Mouse (Mus musculus) heart, embryonic 11.5 days (tissue): Measurements from ENCODE around the gene Tpi1. TPM values are rescaled to one million over a fixed set of nuclear protein-coding genes. Genes with fewer than 3 reads are reported as not detected.

Experiments
- ATAC-seq: fragments of 200-750 bp; cut with Nextera tagmentation; replicated peaks from 2 replicates; pipeline ENCODE4 v1.8.0; 2017; ENCODE audit warnings: moderate library complexity; ENCODE audit not compliant: insufficient number of reproducible peaks, low FRiP score, low TSS enrichment
- H3K27ac ChIP-seq: fragments of 300-500 bp; sonication (generic); 2 replicates; pipeline ENCODE4 v1.5.1; 2014; ENCODE audit warnings: mild to moderate bottlenecking, low read depth, low read length
- H3K27me3 ChIP-seq: fragments of 300-500 bp; sonication (generic); 2 replicates; pipeline ENCODE4 v1.6.1; 2014; ENCODE audit warnings: mild to moderate bottlenecking, low read length, mixed read lengths; ENCODE audit not compliant: control insufficient read depth, insufficient read depth
- H3K36me3 ChIP-seq: fragments of 300-500 bp; sonication (generic); 2 replicates; pipeline ENCODE4 v1.6.1; 2014; ENCODE audit warnings: mild to moderate bottlenecking, low read length, moderate library complexity, mixed read lengths; ENCODE audit not compliant: control insufficient read depth, insufficient read depth
- H3K4me1 ChIP-seq: fragments of 300-500 bp; sonication (generic); 2 replicates; pipeline ENCODE4 v1.6.1; 2014; ENCODE audit warnings: low read length; ENCODE audit not compliant: control insufficient read depth, insufficient read depth
- H3K4me2 ChIP-seq: fragments of 300-500 bp; sonication (generic); 2 replicates; pipeline ENCODE4 v1.6.1; 2014; ENCODE audit warnings: mild to moderate bottlenecking, moderate library complexity
- H3K4me3 ChIP-seq: fragments of 300-500 bp; sonication (generic); 2 replicates; pipeline ENCODE4 v1.5.1; 2014; ENCODE audit warnings: low read depth, low read length
- H3K9ac ChIP-seq: fragments of 300-500 bp; sonication (generic); 2 replicates; pipeline ENCODE4 v1.6.1; 2014; ENCODE audit warnings: mild to moderate bottlenecking, low read depth, low read length, moderate library complexity
- H3K9me3 ChIP-seq: fragments of 300-500 bp; sonication (generic); replicated peaks from 2 replicates; pipeline ENCODE4 v1.6.1; 2016; ENCODE audit warnings: low read length; ENCODE audit not compliant: control insufficient read depth
- WGBS: fragments of 180-500 bp; shearing (Covaris S2); extraction: QIAGEN DNeasy Blood & Tissue Kit; methylation state at CpG from one replicate; pipeline ENCODE4 v1.1.7; 2014; ENCODE audit not compliant: insufficient replicate concordance; 5-methylcytosine and 5-hydroxymethylcytosine counted together
- polyA plus RNA-seq: library from polyadenylated mRNA; unstranded; fragments of >200 nt; fragmentation: Nextera tagmentation; extraction: Ambion mirVana; gene quantifications from 2 replicates; pipeline ENCODE4 v1.2.1, GENCODE M21; 2014

The Tpi1 gene
- 1,419 and 1,543 TPM in 2 replicates for polyA plus RNA-seq

GRCm38 (mm10) chr6:124813933-124814332, at the start of gene Tpi1:
Gene Tpi1 (minus strand): TSS chr6:124814296.
- peaks cover 35% of the 10 kb centered on the region for H3K36me3 ChIP-seq
- no peaks in the 10 kb centered on the region for H3K27me3 ChIP-seq
- WGBS = 0% methylated on average over 22 of the region's 22 CpGs

GRCm38 (mm10) chr6:124863125-124863657, 49.1 kb upstream of the Tpi1 start:
- WGBS = 0% methylated on average over 16 of the region's 16 CpGs
- no peak for ATAC-seq
- H3K4me2 ChIP-seq = peak overlapping the region; percentile 89
- H3K9ac ChIP-seq = peak overlapping the region; percentile 77
- H3K4me1 ChIP-seq = peaks cover 17% of the 10 kb centered on the region
- H3K4me3 ChIP-seq = peak overlapping the region; percentile 53
- peaks cover 27% of the 10 kb centered on the region for H3K27me3 ChIP-seq
- no peak overlapping the region for H3K27ac ChIP-seq
- no peaks in the 10 kb centered on the region for H3K9me3 ChIP-seq
- H3K36me3 ChIP-seq = no peaks in the 10 kb centered on the region

More at GRCm38 (mm10) chr6:124813933-124814332, at the start of gene Tpi1:
- Histone ChIP-seq H3K4me2 (peak within 1 kb of the TSS; percentile 90), H3K4me3 (peak within 1 kb of the TSS; percentile 90), H3K27ac (peak within 1 kb of the TSS; percentile 98), H3K4me1 (peaks cover 28% of the 10 kb centered on the region), H3K9ac (peak within 1 kb of the TSS; percentile 98), H3K9me3 (no peaks in the 10 kb centered on the region)
- ATAC-seq = peak; percentile 83

- H3K27ac ChIP-seq = no peak overlapping the region
- H3K9me3 ChIP-seq = no peaks in the 10 kb centered on the region
- peak overlapping the region; percentile 89 for H3K4me2 ChIP-seq
- peak overlapping the region; percentile 53; the same call in 1 of the 2 replicates for H3K4me3 ChIP-seq
- H3K27me3 ChIP-seq = peaks cover 33% of the 10 kb centered on the region
- 15% methylated on average over 8 of the region's 8 CpGs for WGBS
- ATAC-seq = no peak
- H3K4me1 ChIP-seq = peaks cover 18% of the 10 kb centered on the region
- H3K36me3 ChIP-seq = no peaks in the 10 kb centered on the region
- H3K9ac ChIP-seq = peak overlapping the region; percentile 77; the same call in 1 of the 2 replicates
Observed at GRCm38 (mm10) chr6:124862406-124863124, 48.5 kb upstream of the Tpi1 start.

- Histone ChIP-seq H3K9me3 (no peaks in the 10 kb centered on the region), H3K4me2 (no peak overlapping the region), H3K27me3 (peaks cover 33% of the 10 kb centered on the region), H3K4me1 (peaks cover 18% of the 10 kb centered on the region), H3K27ac (no peak overlapping the region), H3K36me3 (no peaks in the 10 kb centered on the region), H3K9ac (no peak overlapping the region), H3K4me3 (no peak overlapping the region)
- ATAC-seq = no peak
- WGBS = 30% methylated on average over 3 of the region's 3 CpGs
Observed at GRCm38 (mm10) chr6:124861802-124862201, 47.7 kb upstream of the Tpi1 start.

- Histone ChIP-seq H3K9ac (no peak overlapping the region), H3K4me2 (no peak overlapping the region), H3K4me1 (peaks cover 20% of the 10 kb centered on the region), H3K4me3 (no peak overlapping the region), H3K36me3 (no peaks in the 10 kb centered on the region), H3K9me3 (no peaks in the 10 kb centered on the region), H3K27me3 (peaks cover 33% of the 10 kb centered on the region), H3K27ac (no peak overlapping the region)
- no peak for ATAC-seq
- 78% methylated on average over 19 of the region's 19 CpGs for WGBS
Observed at GRCm38 (mm10) chr6:124861266-124861665, 47.2 kb upstream of the Tpi1 start.

GRCm38 (mm10) chr6:124860511-124860910, 46.4 kb upstream of the Tpi1 start:
- Histone ChIP-seq H3K27me3 (peaks cover 33% of the 10 kb centered on the region), H3K4me1 (peaks cover 26% of the 10 kb centered on the region), H3K9ac (no peak overlapping the region), H3K4me2 (no peak overlapping the region), H3K9me3 (no peaks in the 10 kb centered on the region), H3K4me3 (no peak overlapping the region), H3K36me3 (no peaks in the 10 kb centered on the region), H3K27ac (no peak overlapping the region)
- no peak for ATAC-seq
- WGBS = 72% methylated on average over 9 of the region's 9 CpGs

GRCm38 (mm10) chr6:124859725-124860124, 45.6 kb upstream of the Tpi1 start:
- H3K9me3 ChIP-seq = no peaks in the 10 kb centered on the region
- H3K4me2 ChIP-seq = peak overlapping the region; percentile 19; the same call in 1 of the 2 replicates
- H3K36me3 ChIP-seq = no peaks in the 10 kb centered on the region
- peaks cover 31% of the 10 kb centered on the region for H3K27me3 ChIP-seq
- H3K27ac ChIP-seq = no peak overlapping the region
- ATAC-seq = 0 out of 2 replicates have a peak, but pooled peaks have one; percentile 1
- peaks cover 26% of the 10 kb centered on the region for H3K4me1 ChIP-seq
- H3K4me3 ChIP-seq = no peak overlapping the region; the same call in 1 of the 2 replicates
- WGBS = 6% methylated on average over 12 of the region's 12 CpGs
- H3K9ac ChIP-seq = no peak overlapping the region

GRCm38 (mm10) chr6:124858561-124859318, 44.6 kb upstream of the Tpi1 start:
- H3K36me3 ChIP-seq = no peaks in the 10 kb centered on the region
- H3K9ac ChIP-seq = no peak overlapping the region
- H3K27me3 ChIP-seq = peaks cover 27% of the 10 kb centered on the region
- H3K4me2 ChIP-seq = peak overlapping the region; percentile 92
- peaks cover 23% of the 10 kb centered on the region for H3K4me1 ChIP-seq
- no peaks in the 10 kb centered on the region for H3K9me3 ChIP-seq
- H3K27ac ChIP-seq = no peak overlapping the region
- no peak for ATAC-seq
- no peak overlapping the region for H3K4me3 ChIP-seq
- 69% methylated on average over 28 of the region's 28 CpGs for WGBS
